In genomic region chr15:91250815-91251214, GRCm38 (mm10) we compare ENCODE assay signal across 16 mouse cellular contexts. TPM values are rescaled to one million over a fixed set of nuclear protein-coding genes. Genes with fewer than 3 reads are reported as not detected.
DNase-seq lines count a peak whose midpoint lies in the region; ATAC-seq and TF ChIP-seq lines count a peak whose summit lies in the region.
"Had no signal": no experiment of that assay in that cellular context is flagged by ENCODE, and none has a peak within 500 bp of the region (broad histone marks: within the 10 kb centered on the region; RNA-seq: fewer than 3 reads in every experiment).

No protein-coding gene starts in this region.

- peak; percentile 68 for TF ChIP-seq CTCF in layer of hippocampus, adult 2 months (conservative IDR thresholded peaks at IDR 0.05)

- no peak overlapping the region for H3K9ac ChIP-seq in midbrain, embryonic 13.5 days (replicated peaks)
- no peak overlapping the region for H3K9ac ChIP-seq in midbrain, embryonic 16.5 days (ENCODE audit: low read depth, low read length)
- H3K9ac ChIP-seq: forebrain, embryonic 15.5 days; heart, embryonic 13.5 days; hindbrain, embryonic 14.5 days; lung, embryonic 14.5 days; midbrain, embryonic 12.5 days had no signal

- no peak overlapping the region for H3K27ac ChIP-seq in layer of hippocampus, adult 2 months
- no peak overlapping the region for H3K27ac ChIP-seq in midbrain, embryonic 13.5 days
- H3K27ac ChIP-seq in midbrain, embryonic 16.5 days (ENCODE audit: low read length) = no peak overlapping the region
- H3K27ac ChIP-seq: forebrain, embryonic 15.5 days; heart, embryonic 13.5 days; hindbrain, embryonic 14.5 days; limb, embryonic 10.5 days; midbrain, embryonic 12.5 days had no signal

- no peak overlapping the region for H3K4me3 ChIP-seq in layer of hippocampus, adult 2 months
- no peak overlapping the region for H3K4me3 ChIP-seq in midbrain, embryonic 13.5 days (replicated peaks)
- H3K4me3 ChIP-seq in midbrain, embryonic 16.5 days (ENCODE audit: low read depth, low read length) = no peak overlapping the region
- H3K4me3 ChIP-seq: forebrain, embryonic 15.5 days; heart, embryonic 13.5 days; limb, embryonic 10.5 days; midbrain, embryonic 12.5 days had no signal

- no peaks in the 10 kb centered on the region for H3K27me3 ChIP-seq in midbrain, embryonic 13.5 days
- H3K27me3 ChIP-seq in midbrain, embryonic 16.5 days (ENCODE audit: control insufficient read depth, insufficient read depth, low read depth, low read length) = no peaks in the 10 kb centered on the region
- H3K27me3 ChIP-seq: forebrain, embryonic 15.5 days; heart, embryonic 13.5 days; midbrain, embryonic 12.5 days had no signal

- H3K36me3 ChIP-seq in midbrain, embryonic 13.5 days = no peaks in the 10 kb centered on the region
- H3K36me3 ChIP-seq in midbrain, embryonic 16.5 days (ENCODE audit: control insufficient read depth, insufficient read depth, low read length) = no peaks in the 10 kb centered on the region
- H3K36me3 ChIP-seq: forebrain, embryonic 15.5 days; heart, embryonic 13.5 days; limb, embryonic 10.5 days; midbrain, embryonic 12.5 days had no signal

- peaks cover 4% of the 10 kb centered on the region for H3K4me1 ChIP-seq in midbrain, embryonic 13.5 days (replicated peaks)
- 0 out of 2 replicates have a peak, but pooled peaks cover 4% of the 10 kb centered on the region for H3K4me1 ChIP-seq in midbrain, embryonic 16.5 days (ENCODE audit: control insufficient read depth, insufficient read depth, low read length)
- H3K4me1 ChIP-seq: forebrain, embryonic 15.5 days; limb, embryonic 10.5 days; midbrain, embryonic 12.5 days had no signal

- H3K9me3 ChIP-seq in midbrain, embryonic 13.5 days = no peaks in the 10 kb centered on the region
- H3K9me3 ChIP-seq in midbrain, embryonic 16.5 days (replicated peaks; ENCODE audit: control insufficient read depth, low read length, poor library complexity, severe bottlenecking) = no peaks in the 10 kb centered on the region
- H3K9me3 ChIP-seq: forebrain, embryonic 15.5 days; heart, embryonic 13.5 days; limb, embryonic 10.5 days; midbrain, embryonic 12.5 days had no signal

- 65% methylated on average over 6 of the region's 6 CpGs for WGBS in midbrain, embryonic 13.5 days
- 52% methylated on average over 6 of the region's 6 CpGs for WGBS in midbrain, embryonic 16.5 days

- H3K4me2 ChIP-seq in midbrain, embryonic 13.5 days (replicated peaks) = no peak overlapping the region
- no peak overlapping the region for H3K4me2 ChIP-seq in midbrain, embryonic 16.5 days (ENCODE audit: low read length)
- H3K4me2 ChIP-seq: forebrain, embryonic 15.5 days; heart, embryonic 13.5 days; hindbrain, embryonic 14.5 days; lung, embryonic 14.5 days; midbrain, embryonic 12.5 days had no signal

- ATAC-seq in midbrain, embryonic 13.5 days = peak; percentile 20; the same call in 1 of the 2 replicates
- ATAC-seq in midbrain, embryonic 16.5 days = no peak
- ATAC-seq: CD4-positive, CD25-positive, alpha-beta regulatory T cell, adult 4 months; forebrain, embryonic 15.5 days; intestine, postnatal 0 days had no signal

- DNase-seq in cerebellum, postnatal 36 days = peak; percentile 24 to 25
- DNase-seq in cerebellum, adult 9-10 months = no peak
- peak in 1 of 2 experiments; percentile 14 for DNase-seq in layer of hippocampus, adult 2 months (ENCODE audit: low spot score in 2 of 2)
- no peak for DNase-seq in layer of hippocampus, postnatal 36 days
- DNase-seq in thymus, postnatal 36 days = no peak
- DNase-seq: lung, embryonic 14.5 days had no signal

RNA-seq across cellular contexts. Expression of gene CN725425, which starts 51.5 kb away (rescaled TPM):
- under 1 TPM in 1 of 2 experiments, not detected in 1; 0.25 TPM for total RNA-seq in layer of hippocampus, adult 2 months (2021)
- under 1 TPM in 1 of 2 experiments, not detected in 1; 0.17 TPM for total RNA-seq in layer of hippocampus, postnatal 36 days (2021)
- not detected in 2 replicates for polyA plus RNA-seq in midbrain, embryonic 13.5 days (2015; fragmentation: Nextera tagmentation; extraction: Ambion mirVana)
- polyA plus RNA-seq in midbrain, embryonic 16.5 days (2015; fragmentation: Nextera tagmentation; extraction: Ambion mirVana) = not detected in 2 replicates
- polyA plus RNA-seq: CD4-positive, CD25-positive, alpha-beta regulatory T cell, adult 4 months; forebrain, embryonic 15.5 days; heart, embryonic 13.5 days; hindbrain, embryonic 14.5 days; intestine, postnatal 0 days; limb, embryonic 10.5 days; lung, embryonic 14.5 days; midbrain, embryonic 12.5 days; thymus, postnatal 0 days had no signal

RNA-seq across cellular contexts. Expression of gene Abcd2, which starts 59.2 kb away (rescaled TPM):
- 10 to 100 TPM; 18.4 to 20.5 TPM for total RNA-seq in layer of hippocampus, adult 2 months (2021)
- 10 to 100 TPM; 17.8 to 18.8 TPM for total RNA-seq in layer of hippocampus, postnatal 36 days (2021)
- polyA plus RNA-seq in midbrain, embryonic 13.5 days (2015; fragmentation: Nextera tagmentation; extraction: Ambion mirVana) = 18.6 and 18.8 TPM in 2 replicates
- 6.2 TPM in 2 replicates for polyA plus RNA-seq in midbrain, embryonic 16.5 days (2015; fragmentation: Nextera tagmentation; extraction: Ambion mirVana)

Comparison
In these comparisons a context has a peak if more than half of its experiments do, and no peak if none do; other contexts are left out.
1. DNase-seq: peak in cerebellum, postnatal 36 days (2 of 2); none in cerebellum, adult 9-10 months (single experiment), layer of hippocampus, postnatal 36 days (0 of 2) and thymus, postnatal 36 days (0 of 2).